In the genomic region with DNA sequence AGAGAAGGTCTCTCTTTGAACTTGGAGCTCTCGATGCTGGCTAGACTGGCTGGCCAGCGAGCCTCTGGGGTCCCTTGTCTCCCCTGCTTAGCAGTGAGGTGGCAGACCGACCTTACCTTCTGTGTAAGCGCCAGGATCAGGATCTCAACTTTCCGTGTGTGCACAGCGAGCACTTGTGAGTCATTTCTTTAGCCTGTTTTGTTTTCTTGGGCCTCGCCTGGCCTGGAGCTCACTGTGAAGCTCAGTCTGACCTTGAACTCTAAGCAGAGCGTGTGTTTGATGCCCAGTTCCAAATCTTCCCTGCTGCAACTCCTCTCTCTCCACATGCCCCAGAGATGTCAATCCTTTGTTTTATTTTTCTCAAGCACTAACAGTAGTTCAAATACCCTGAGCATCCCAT, we compare ENCODE assay signal across 11 mouse cellular contexts.
DNase-seq lines count a peak whose midpoint lies in the region; ATAC-seq and TF ChIP-seq lines count a peak whose summit lies in the region.
"Had no signal": no experiment of that assay in that cellular context is flagged by ENCODE, and none has a peak within 500 bp of the region (broad histone marks: within the 10 kb centered on the region; RNA-seq: fewer than 3 reads in every experiment).

No protein-coding gene starts in this region.

- DNase-seq in kidney, postnatal 4 days, result no peak
- peak; percentile 28 for DNase-seq in ovary, adult 18-20 months (ENCODE audit: low spot score)
- DNase-seq in ovary, postnatal 14 days (ENCODE audit: low spot score), result no peak
- DNase-seq in hindbrain, embryonic 14.5 days (ENCODE audit: low spot score), result no peak
- DNase-seq in forebrain, postnatal 0 days, result no peak
- DNase-seq in heart, adult 11 months, result no peak
- DNase-seq: right cerebral cortex, postnatal 25 days had no signal

- H3K4me2 ChIP-seq in kidney, embryonic 14.5 days (replicated peaks; ENCODE audit: low read depth, low read length), result no peak overlapping the region
- H3K4me2 ChIP-seq in hindbrain, embryonic 14.5 days (replicated peaks), result no peak overlapping the region
- H3K4me2 ChIP-seq in forebrain, postnatal 0 days (ENCODE audit: low read depth), result no peak overlapping the region
- H3K4me2 ChIP-seq: heart, embryonic 12.5 days; kidney, embryonic 15.5 days had no signal

- no peak overlapping the region for H3K4me3 ChIP-seq in kidney, embryonic 14.5 days (ENCODE audit: low read length)
- no peak overlapping the region for H3K4me3 ChIP-seq in hindbrain, embryonic 14.5 days (replicated peaks; ENCODE audit: low read length)
- H3K4me3 ChIP-seq in forebrain, postnatal 0 days (ENCODE audit: low read depth, low read length), result no peak overlapping the region
- H3K4me3 ChIP-seq: heart, embryonic 12.5 days; kidney, embryonic 15.5 days had no signal

- ATAC-seq in kidney, embryonic 14.5 days (ENCODE audit: low FRiP score, low TSS enrichment), result no peak
- ATAC-seq in hindbrain, embryonic 14.5 days (ENCODE audit: low FRiP score), result no peak
- no peak for ATAC-seq in forebrain, postnatal 0 days
- ATAC-seq: forebrain, embryonic 14.5 days had no signal

- H3K36me3 ChIP-seq in kidney, embryonic 14.5 days (ENCODE audit: control insufficient read depth, insufficient read depth, low read length), result no peaks in the 10 kb centered on the region
- no peaks in the 10 kb centered on the region for H3K36me3 ChIP-seq in hindbrain, embryonic 14.5 days (replicated peaks; ENCODE audit: control insufficient read depth, insufficient read depth)
- no peaks in the 10 kb centered on the region for H3K36me3 ChIP-seq in forebrain, postnatal 0 days (ENCODE audit: insufficient read depth)
- H3K36me3 ChIP-seq: heart, embryonic 12.5 days; kidney, embryonic 15.5 days had no signal

- WGBS in kidney, embryonic 14.5 days, result 57% methylated on average over 8 of the region's 8 CpGs
- WGBS in hindbrain, embryonic 14.5 days, result 77% methylated on average over 8 of the region's 8 CpGs
- 85% methylated on average over 8 of the region's 8 CpGs for WGBS in forebrain, postnatal 0 days

- no peaks in the 10 kb centered on the region for H3K27me3 ChIP-seq in kidney, embryonic 14.5 days (ENCODE audit: control insufficient read depth, insufficient read depth, low read length)
- H3K27me3 ChIP-seq in hindbrain, embryonic 14.5 days (ENCODE audit: control insufficient read depth, insufficient read depth, low read length), result no peaks in the 10 kb centered on the region
- no peaks in the 10 kb centered on the region for H3K27me3 ChIP-seq in forebrain, postnatal 0 days (ENCODE audit: insufficient read depth, low read length)
- H3K27me3 ChIP-seq: heart, embryonic 12.5 days; kidney, embryonic 15.5 days had no signal

- 0 out of 2 replicates have a peak overlapping the region, but pooled peaks have one; percentile 4 for H3K9ac ChIP-seq in kidney, embryonic 14.5 days (ENCODE audit: low read depth, low read length)
- H3K9ac ChIP-seq in hindbrain, embryonic 14.5 days, result no peak overlapping the region
- H3K9ac ChIP-seq in forebrain, postnatal 0 days, result no peak overlapping the region
- H3K9ac ChIP-seq: heart, embryonic 12.5 days; kidney, embryonic 15.5 days had no signal

- H3K9me3 ChIP-seq in kidney, embryonic 14.5 days (ENCODE audit: control insufficient read depth, low read length), result 0 out of 2 replicates have a peak, but pooled peaks cover 3% of the 10 kb centered on the region
- no peaks in the 10 kb centered on the region for H3K9me3 ChIP-seq in hindbrain, embryonic 14.5 days (ENCODE audit: control insufficient read depth, low read length)
- 0 out of 2 replicates have a peak, but pooled peaks cover 5% of the 10 kb centered on the region for H3K9me3 ChIP-seq in forebrain, postnatal 0 days (ENCODE audit: low read length)

- H3K4me1 ChIP-seq in kidney, embryonic 14.5 days (ENCODE audit: control insufficient read depth, insufficient read depth, low read length), result no peaks in the 10 kb centered on the region; the same call in 1 of the 2 replicates
- 0 out of 2 replicates have a peak, but pooled peaks cover 4% of the 10 kb centered on the region for H3K4me1 ChIP-seq in hindbrain, embryonic 14.5 days (replicated peaks; ENCODE audit: control insufficient read depth, insufficient read depth, low read length)
- no peaks in the 10 kb centered on the region for H3K4me1 ChIP-seq in forebrain, postnatal 0 days (ENCODE audit: insufficient read depth)

- H3K27ac ChIP-seq in kidney, embryonic 14.5 days (ENCODE audit: low read depth, low read length), result no peak overlapping the region
- peak overlapping the region; percentile 74 for H3K27ac ChIP-seq in hindbrain, embryonic 14.5 days
- H3K27ac ChIP-seq in forebrain, postnatal 0 days (ENCODE audit: low read depth, low read length), result no peak overlapping the region
- H3K27ac ChIP-seq: kidney, embryonic 15.5 days had no signal

- TF ChIP-seq CTCF in forebrain, postnatal 0 days (IDR thresholded peaks at IDR 0.05; ENCODE audit: low read depth), result no peak
